Comparison of ENCODE assay signal across 10 mouse cellular contexts in genomic region chr17:83964454-83965211, GRCm38 (mm10).
A peak's percentile ranks its signal among the peaks of the same experiment; 100 is the strongest.
DNase-seq lines count a peak whose midpoint lies in the region; ATAC-seq and TF ChIP-seq lines count a peak whose summit lies in the region.
"Had no signal": no experiment of that assay in that cellular context is flagged by ENCODE, and none has a peak within 500 bp of the region (broad histone marks: within the 10 kb centered on the region; RNA-seq: fewer than 3 reads in every experiment).

No protein-coding gene starts in this region.

- ATAC-seq in hindbrain, embryonic 11.5 days (ENCODE audit: low FRiP score), result no peak
- no peak for ATAC-seq in hindbrain, embryonic 16.5 days
- ATAC-seq in embryonic facial prominence, embryonic 15.5 days (ENCODE audit: insufficient number of reproducible peaks, low FRiP score, low TSS enrichment, low read depth), result peak; percentile 62

- WGBS in hindbrain, embryonic 11.5 days, result 40% methylated on average over 13 of the region's 13 CpGs
- WGBS in hindbrain, embryonic 16.5 days, result 49% methylated on average over 13 of the region's 13 CpGs
- WGBS in embryonic facial prominence, embryonic 15.5 days, result 32% methylated on average over 13 of the region's 13 CpGs
- WGBS in limb, embryonic 10.5 days, result 14% methylated on average over 13 of the region's 13 CpGs

- no peak for DNase-seq in hindbrain, embryonic 11.5 days (ENCODE audit: low spot score)
- DNase-seq in brain, embryonic 14.5 days (ENCODE audit: low read depth), result peak; percentile 57
- peak; percentile 79 for DNase-seq in limb, embryonic 10.5 days (ENCODE audit: low spot score)
- no peak for DNase-seq in left cerebral cortex, postnatal 4 days
- DNase-seq in layer of hippocampus, adult 9-10 months (ENCODE audit: low spot score), result no peak
- DNase-seq: cerebellum, adult 18-20 months; right cerebral cortex, postnatal 4 days; thymus, postnatal 14 days had no signal

- no peaks in the 10 kb centered on the region for H3K9me3 ChIP-seq in hindbrain, embryonic 11.5 days (ENCODE audit: control insufficient read depth, low read length)
- H3K9me3 ChIP-seq in hindbrain, embryonic 16.5 days (ENCODE audit: control insufficient read depth, low read length), result 0 out of 2 replicates have a peak, but pooled peaks cover 2% of the 10 kb centered on the region
- no peaks in the 10 kb centered on the region for H3K9me3 ChIP-seq in embryonic facial prominence, embryonic 15.5 days (replicated peaks)
- H3K9me3 ChIP-seq in limb, embryonic 10.5 days (replicated peaks), result 0 out of 2 replicates have a peak, but pooled peaks cover 3% of the 10 kb centered on the region

- no peak for TF ChIP-seq POLR2A in brain, embryonic 14.5 days (IDR thresholded peaks at IDR 0.05; ENCODE audit: borderline replicate concordance, extremely low read depth, insufficient read depth, insufficient read length, poor library complexity, severe bottlenecking)

- no peaks in the 10 kb centered on the region for H3K27me3 ChIP-seq in hindbrain, embryonic 11.5 days (ENCODE audit: control insufficient read depth, insufficient read depth, low read length)
- no peaks in the 10 kb centered on the region for H3K27me3 ChIP-seq in hindbrain, embryonic 16.5 days (replicated peaks; ENCODE audit: control insufficient read depth, insufficient read depth, low read length)
- H3K27me3 ChIP-seq in embryonic facial prominence, embryonic 15.5 days, result no peaks in the 10 kb centered on the region
- H3K27me3 ChIP-seq in limb, embryonic 10.5 days (ENCODE audit: low read depth, poor library complexity, severe bottlenecking), result no peaks in the 10 kb centered on the region

- 0 out of 2 replicates have a peak overlapping the region, but pooled peaks have one; percentile 11 for H3K9ac ChIP-seq in hindbrain, embryonic 11.5 days (ENCODE audit: low read depth, low read length)
- no peak overlapping the region for H3K9ac ChIP-seq in hindbrain, embryonic 16.5 days (ENCODE audit: low read depth, low read length)
- H3K9ac ChIP-seq in embryonic facial prominence, embryonic 15.5 days, result no peak overlapping the region

- 0 out of 2 replicates have a peak, but pooled peaks cover 3% of the 10 kb centered on the region for H3K4me1 ChIP-seq in hindbrain, embryonic 11.5 days (replicated peaks; ENCODE audit: control insufficient read depth, insufficient read depth, low read length)
- H3K4me1 ChIP-seq in hindbrain, embryonic 16.5 days (ENCODE audit: control insufficient read depth, insufficient read depth, low read depth, low read length), result peaks cover under 1% of the 10 kb centered on the region; the same call in 1 of the 2 replicates
- peaks cover 48% of the 10 kb centered on the region for H3K4me1 ChIP-seq in embryonic facial prominence, embryonic 15.5 days
- H3K4me1 ChIP-seq in limb, embryonic 10.5 days, result peaks cover 77% of the 10 kb centered on the region

- H3K36me3 ChIP-seq in hindbrain, embryonic 11.5 days (ENCODE audit: control insufficient read depth, insufficient read depth, low read length), result no peaks in the 10 kb centered on the region
- no peaks in the 10 kb centered on the region for H3K36me3 ChIP-seq in hindbrain, embryonic 16.5 days (ENCODE audit: control insufficient read depth, insufficient read depth, low read length)
- no peaks in the 10 kb centered on the region for H3K36me3 ChIP-seq in embryonic facial prominence, embryonic 15.5 days
- H3K36me3 ChIP-seq in limb, embryonic 10.5 days, result no peaks in the 10 kb centered on the region

- no peak for TF ChIP-seq CTCF in brain, embryonic 14.5 days (IDR thresholded peaks at IDR 0.05; ENCODE audit: borderline replicate concordance, extremely low read depth, insufficient read depth, insufficient read length)

- H3K4me3 ChIP-seq in hindbrain, embryonic 11.5 days (ENCODE audit: low read depth, low read length), result no peak overlapping the region
- no peak overlapping the region for H3K4me3 ChIP-seq in hindbrain, embryonic 16.5 days (ENCODE audit: low read length)
- H3K4me3 ChIP-seq in embryonic facial prominence, embryonic 15.5 days (replicated peaks), result no peak overlapping the region
- no peak overlapping the region for H3K4me3 ChIP-seq in limb, embryonic 10.5 days

- intact Hi-C loops in left cerebral cortex, postnatal 4 days (cut with DNase I), result no loop called here

- H3K27ac ChIP-seq in hindbrain, embryonic 11.5 days (ENCODE audit: low read depth, low read length), result no peak overlapping the region
- H3K27ac ChIP-seq in hindbrain, embryonic 16.5 days (ENCODE audit: low read depth, low read length), result no peak overlapping the region
- peak overlapping the region; percentile 71 for H3K27ac ChIP-seq in embryonic facial prominence, embryonic 15.5 days (replicated peaks)
- peak overlapping the region; percentile 88 for H3K27ac ChIP-seq in limb, embryonic 10.5 days

- no peak overlapping the region for H3K4me2 ChIP-seq in hindbrain, embryonic 11.5 days (replicated peaks; ENCODE audit: low read depth, low read length)
- H3K4me2 ChIP-seq in hindbrain, embryonic 16.5 days (ENCODE audit: low read length), result no peak overlapping the region
- no peak overlapping the region for H3K4me2 ChIP-seq in embryonic facial prominence, embryonic 15.5 days (replicated peaks)

Comparison
In these comparisons a context has a peak if more than half of its experiments do, and no peak if none do; other contexts are left out.
1. DNase-seq: peak in brain, embryonic 14.5 days (single experiment) and limb, embryonic 10.5 days (single experiment); none in hindbrain, embryonic 11.5 days (single experiment), left cerebral cortex, postnatal 4 days (single experiment) and layer of hippocampus, adult 9-10 months (single experiment).
2. H3K27ac ChIP-seq: peak in embryonic facial prominence, embryonic 15.5 days (single experiment) and limb, embryonic 10.5 days (single experiment); none in hindbrain, embryonic 11.5 days (single experiment) and hindbrain, embryonic 16.5 days (single experiment).